Mouse (Mus musculus): ENCODE measurements around the gene Ptk6. TPM values are rescaled to one million over a fixed set of nuclear protein-coding genes. Genes with fewer than 3 reads are reported as not detected.
"Not testable (repeated sequence)": the region's sequence is repeated elsewhere in the genome, so short reads cannot be mapped to it uniquely, and the experiment has no call there.

The Ptk6 gene
- total RNA-seq, 2 experiments from 2014 or later = 0.05 TPM; not detected in 1

DNA sequence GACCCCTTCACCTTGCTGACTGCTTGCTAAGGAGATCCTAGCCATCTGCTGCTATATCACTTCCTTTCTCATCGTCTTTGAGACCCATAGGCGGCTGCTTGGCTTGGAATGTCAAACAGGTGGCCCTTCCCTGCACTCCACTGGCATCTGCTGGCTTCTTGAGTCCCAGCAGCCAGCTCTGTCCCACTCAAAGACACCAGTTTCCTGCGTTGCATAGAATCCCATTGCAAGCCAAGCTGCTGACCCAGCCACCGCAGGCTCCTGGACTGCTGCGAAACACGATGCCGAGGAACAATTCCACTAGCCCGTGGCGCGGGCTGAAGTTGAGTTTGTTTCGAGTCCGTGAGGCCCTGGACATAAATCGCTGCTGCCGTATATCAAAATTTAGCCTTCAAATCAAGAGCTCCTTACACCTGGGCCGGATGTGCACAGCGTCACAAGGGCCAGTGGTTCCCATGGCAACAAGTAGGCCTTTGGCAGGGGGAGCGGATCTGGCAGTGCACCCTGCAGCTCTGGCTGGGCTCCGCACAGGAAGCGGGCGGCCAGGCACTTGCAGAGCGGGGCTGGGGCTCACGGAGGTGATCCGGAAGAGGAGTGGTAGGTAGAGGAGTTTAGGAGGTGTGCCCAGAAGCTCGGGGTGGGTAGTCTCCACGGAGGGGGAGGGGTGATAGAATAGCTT, 17.1 kb upstream of the Ptk6 start, which contains the start of gene Fndc11:
Gene Fndc11, plus strand, starts transcription at position 476 of the 679 bp plus-strand sequence.
- peak; percentile 73 to 75 for DNase-seq
- intact Hi-C loops (cut with DNase I) = loop anchor here (2.0 kb wide), 1 partner anchor 31 kb away; no protein-coding TSS in a partner anchor

DNA sequence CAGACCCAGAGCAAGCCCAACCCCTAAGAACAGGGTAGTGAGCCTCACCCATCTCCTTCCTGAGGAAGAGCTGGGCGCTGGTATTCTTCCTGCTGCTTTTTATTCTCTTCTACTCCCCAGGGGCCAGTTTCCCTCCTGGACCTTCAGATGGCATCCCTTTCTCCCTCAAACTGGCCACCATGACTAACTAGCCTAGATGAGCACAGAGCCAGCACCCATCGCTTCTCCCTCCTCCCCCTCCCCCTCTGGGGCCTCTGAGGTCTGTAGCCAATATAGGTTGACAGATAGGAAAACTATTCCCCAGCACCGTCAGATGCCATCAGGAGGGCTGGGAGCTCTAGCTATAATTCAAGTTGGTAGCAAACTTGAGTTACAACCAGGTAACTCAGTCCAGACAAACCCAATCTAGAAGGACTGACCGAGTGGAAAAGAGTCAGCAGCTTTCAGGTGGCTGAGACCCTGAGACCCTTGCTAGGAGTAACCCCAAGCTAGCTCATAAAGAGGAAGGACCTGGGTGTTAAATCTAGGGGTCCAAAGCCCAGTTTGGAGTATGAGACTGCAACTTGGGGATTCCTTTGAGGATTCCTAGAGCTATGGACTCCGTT, 16.4 kb upstream of the Ptk6 start:
- intact Hi-C loops (cut with DNase I) = loop anchor here (2.0 kb wide), 1 partner anchor 30 kb away; no protein-coding TSS in a partner anchor
- DNase-seq = no peak

DNA sequence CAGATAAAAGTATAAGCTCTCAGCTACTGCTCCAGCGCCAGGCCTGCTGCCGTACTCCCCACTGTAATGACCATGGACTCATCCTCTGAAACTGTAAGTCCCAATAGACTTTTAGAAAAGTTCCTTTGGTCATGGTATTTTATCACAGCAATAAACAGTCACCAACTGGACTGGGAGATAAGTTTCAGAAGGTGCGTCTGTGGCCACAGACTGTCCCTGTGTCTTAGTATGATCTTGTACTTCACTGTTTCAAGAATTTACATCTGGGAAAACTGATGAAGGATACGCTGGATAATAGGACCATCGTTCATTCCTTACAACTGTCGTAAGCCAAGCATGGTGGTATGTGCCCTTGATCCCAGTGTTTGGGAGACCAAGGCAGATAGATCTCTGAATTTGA, 13.4 kb upstream of the Ptk6 start:
- DNase-seq = no peak
- intact Hi-C loops (cut with DNase I) = no loop called here

DNA sequence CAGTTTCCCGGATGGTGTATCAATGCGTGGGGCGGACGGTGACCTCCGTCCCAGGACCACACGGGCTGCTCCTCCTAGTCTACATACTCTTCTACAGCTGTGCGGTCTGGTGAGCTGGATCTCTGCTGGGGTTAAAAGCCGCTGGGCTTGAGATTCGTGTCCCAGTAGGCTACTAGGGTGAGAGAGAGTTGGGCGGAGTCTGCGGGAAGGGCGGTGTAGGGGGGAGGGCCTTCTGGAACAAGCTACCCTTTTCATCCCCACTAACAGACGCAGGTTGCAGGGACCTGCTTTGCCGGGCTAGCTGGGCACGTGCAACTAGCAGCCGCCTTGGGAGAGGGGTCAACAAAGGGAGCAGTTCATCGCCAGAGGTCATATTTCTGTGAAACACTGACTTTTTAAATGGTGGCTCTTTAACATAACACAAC, 10.4 kb upstream of the Ptk6 start, which contains the start of gene Srms:
Gene Srms, minus strand, starts transcription at position 165 of the 425 bp plus-strand sequence.
- intact Hi-C loops (cut with DNase I) = no loop called here
- DNase-seq = peak; percentile 37 to 46

DNA sequence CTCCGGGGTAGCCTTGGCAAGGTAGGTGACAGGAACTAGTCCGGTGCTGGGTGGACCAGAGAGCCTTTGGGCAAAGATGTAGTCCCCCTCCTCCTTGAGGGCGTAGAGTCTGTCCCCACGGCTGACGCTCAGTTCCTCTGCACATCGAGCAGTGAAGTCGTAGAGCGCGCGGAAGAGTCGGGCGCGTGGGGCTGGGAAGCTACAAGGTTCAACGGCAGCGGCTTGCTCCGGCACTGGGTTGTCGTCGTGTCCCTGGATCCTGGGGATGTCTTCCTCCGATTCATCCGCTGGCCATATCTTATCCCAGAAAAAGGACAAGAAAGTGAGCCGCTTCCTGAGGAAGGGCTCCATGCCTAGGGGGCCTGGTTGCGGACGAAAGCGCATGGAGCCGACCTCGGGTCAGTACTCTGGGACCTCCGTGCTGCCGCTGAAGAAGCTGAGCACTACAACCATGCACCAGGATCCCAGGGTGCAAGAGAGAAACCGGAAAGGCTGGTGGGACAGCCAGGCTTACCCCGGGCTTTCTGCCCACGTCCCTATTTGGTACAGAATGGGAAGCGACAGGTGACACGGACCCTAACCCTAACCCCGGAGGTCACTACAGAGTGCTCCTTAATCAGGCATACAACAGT, 9.9 kb upstream of the Ptk6 start:
- no peak for DNase-seq
- intact Hi-C loops (cut with DNase I) = no loop called here

DNA sequence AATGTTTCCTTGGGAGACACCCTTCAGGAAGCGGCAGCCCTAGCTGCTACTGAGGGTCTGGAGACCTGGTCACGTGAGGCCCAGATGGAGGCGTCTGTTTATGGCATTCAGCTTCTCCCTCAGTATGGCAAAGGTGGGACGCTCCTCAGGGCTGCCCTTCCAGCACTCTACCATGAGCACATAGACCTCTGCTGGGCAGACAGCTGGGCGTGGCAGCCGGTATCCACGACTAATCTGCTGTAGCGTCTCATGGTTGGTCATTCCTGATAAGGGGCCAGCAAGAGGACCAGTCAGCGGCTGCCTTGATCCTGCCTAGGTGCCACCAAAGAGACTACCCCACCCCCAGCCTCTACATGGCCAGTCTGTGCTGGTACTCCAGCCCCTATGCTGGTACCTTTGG, 3.5 kb upstream of the Ptk6 start:
- no peak for DNase-seq
- intact Hi-C loops (cut with DNase I) = no loop called here

DNA sequence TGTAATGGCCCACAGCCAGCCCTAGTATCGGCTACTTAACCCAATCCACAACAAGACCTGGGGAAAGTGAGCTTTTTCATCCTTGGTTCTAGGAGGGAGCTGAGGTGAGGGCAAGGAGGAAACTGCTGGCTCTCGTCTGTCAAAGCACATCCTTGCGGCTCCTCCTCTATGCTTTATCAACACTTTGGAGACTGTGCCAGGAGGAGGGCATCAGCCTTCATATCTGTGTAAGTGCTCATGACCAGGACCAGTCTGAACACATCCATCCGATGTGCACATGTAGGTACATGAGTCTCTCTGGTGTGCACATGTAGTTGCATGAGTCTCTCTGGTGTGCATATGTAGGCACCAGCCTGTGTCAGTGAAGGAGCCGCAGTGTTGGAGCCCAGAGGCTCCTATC, 3.1 kb upstream of the Ptk6 start:
- DNase-seq = no peak
- intact Hi-C loops (cut with DNase I) = no loop called here

DNA sequence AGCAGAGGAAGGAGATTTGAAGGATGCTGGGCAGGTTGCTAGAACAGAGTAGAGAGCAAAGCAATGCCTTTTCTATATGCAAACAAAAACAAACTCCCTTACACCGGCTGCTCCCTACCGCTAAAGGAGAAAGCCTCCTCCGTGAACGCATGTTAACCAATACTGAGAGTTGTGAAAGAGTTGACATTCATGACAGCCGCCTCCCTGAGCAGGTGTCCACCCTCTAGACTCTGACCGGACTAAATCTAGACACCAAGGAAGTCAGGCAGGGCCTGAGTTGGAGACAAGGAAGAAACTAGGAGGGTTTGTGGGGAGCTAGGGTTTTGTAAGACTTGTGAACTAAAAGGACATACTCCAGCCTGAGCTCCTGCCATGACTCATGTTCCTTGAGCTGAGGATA, 297 bp upstream of the Ptk6 start:
- intact Hi-C loops (cut with DNase I) = no loop called here
- no peak for DNase-seq

DNA sequence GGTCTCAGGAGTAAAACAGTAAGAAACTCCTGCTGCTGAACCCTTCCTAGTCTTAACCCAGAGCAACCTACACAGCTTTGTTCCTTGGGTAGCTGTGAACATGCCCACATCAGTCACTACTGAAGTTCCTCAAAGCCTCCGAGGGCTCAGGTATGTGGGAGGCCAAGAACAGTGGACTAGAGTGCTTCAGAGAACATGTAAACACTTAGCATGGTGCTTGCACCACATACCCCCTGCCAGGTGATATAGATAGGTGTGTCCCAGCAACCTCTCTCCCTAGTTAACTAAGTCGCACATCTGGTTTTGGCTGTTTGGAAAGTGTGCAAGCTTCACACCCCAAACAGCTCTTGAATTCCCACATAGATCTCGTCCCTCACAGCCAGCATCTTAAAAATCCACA, 983 bp downstream of the Ptk6 start:
- intact Hi-C loops (cut with DNase I) = no loop called here
- DNase-seq = no peak

DNA sequence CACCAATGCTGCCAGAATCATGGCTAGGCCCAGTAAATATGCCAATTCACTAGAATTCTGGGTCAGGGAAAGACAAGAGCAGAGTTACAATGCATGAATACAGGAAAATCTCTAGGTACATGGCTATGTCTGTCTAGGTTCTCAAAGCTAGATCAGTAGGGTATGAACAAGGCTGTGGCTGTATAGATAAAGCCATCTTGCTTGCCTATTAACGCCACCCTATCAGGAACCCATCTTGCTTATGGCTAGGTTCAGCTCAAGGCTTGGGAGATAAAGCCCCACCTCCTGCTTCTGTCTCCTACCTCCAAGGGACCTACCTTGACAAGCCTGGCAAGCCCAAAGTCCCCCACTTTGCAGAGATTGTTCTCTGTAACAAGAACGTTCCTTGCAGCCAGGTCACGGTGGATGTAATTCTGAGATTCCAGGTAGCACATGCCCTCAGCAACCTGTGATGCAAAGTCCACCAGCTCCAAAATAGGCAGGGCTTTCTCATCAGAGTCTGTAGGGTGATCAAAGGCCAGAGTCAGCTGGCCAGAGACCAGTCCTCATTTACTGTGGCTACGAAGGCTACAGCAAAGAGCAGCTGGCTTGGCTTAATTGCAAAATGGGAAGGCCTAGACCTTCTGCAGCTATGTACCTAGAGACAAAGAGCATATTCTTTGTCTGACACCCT, 5.8 kb downstream of the Ptk6 start:
- intact Hi-C loops (cut with DNase I) = no loop called here
- no peak for DNase-seq

DNA sequence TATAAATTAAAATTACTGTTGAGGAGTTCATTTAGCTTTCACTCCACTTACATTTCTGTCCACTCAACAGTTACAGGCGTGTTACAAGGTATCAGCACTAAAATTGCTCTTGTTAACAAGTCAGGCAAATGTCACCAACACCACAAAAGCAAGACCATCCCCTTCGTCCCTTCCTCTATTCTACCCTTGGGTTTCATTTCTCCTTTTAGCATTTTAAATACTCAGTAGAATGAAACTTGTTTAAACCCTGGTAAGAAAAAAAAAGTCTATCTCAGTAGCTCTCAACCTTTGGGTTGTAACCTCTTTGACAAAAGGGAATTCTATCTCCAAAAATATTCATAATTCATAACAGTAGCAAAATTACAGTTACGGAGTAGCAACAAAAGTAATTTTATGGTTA, 9.5 kb downstream of the Ptk6 start:
- intact Hi-C loops (cut with DNase I) = no loop called here
- no peak for DNase-seq

DNA sequence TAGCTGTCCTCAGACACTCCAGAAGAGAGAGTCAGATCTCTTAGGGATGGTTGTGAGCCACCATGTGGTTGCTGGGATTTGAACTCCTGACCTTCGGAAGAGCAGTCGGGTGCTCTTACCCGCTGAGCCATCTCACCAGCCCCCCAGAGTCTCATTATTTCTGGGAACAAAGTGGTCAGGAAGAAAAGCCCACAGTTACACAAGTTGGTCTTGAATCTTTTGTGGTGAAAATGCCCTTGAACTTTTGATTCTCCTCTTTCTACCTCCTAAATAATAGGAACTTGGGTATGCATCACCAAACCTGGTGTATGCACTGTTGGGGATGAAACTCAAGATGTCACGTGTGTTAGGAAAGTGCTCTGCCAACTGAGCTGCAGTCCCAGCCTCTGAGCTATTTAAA, 10.7 kb downstream of the Ptk6 start:
- intact Hi-C loops (cut with DNase I) = no loop called here
- DNase-seq = no peak

DNA sequence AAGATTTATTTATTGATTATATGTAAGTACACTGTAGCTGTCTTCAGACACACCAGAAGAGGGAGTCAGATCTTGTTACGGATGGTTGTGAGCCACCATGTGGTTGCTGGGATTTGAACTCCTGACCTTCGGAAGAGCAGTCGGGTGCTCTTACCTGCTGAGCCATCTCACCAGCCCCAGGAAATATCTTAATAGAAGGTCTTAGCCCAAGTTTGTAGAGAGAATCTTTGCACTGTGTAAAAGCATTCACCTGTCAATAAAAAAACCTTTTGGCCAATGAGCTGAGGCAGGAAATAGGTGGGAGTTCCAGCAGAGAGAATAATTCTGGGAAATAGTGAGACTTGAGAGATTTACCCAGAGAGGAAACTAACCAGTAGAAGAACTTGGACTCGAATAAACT, 11.2 kb downstream of the Ptk6 start:
- intact Hi-C loops (cut with DNase I); DNase-seq: not testable (repeated sequence)

DNA sequence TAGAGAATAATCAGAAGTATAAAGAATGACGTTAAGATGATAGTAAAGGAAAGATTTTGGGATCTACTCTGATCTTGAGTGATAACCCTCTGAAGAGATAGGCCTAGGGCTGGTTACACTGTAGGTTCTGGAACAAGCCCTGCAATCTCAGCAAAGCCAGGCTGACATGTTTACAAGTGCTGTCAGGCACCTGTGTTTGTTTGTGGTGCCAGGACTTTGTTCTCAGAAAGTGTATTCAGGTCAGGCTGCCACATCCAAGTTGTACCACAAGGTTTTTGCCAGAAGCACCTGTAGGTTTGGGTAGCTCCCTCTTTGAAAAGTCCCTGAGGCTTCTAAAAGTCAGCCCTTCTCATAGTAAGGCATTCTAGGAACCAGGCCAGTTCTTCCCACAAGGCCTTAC, 13.3 kb downstream of the Ptk6 start:
- DNase-seq = no peak
- intact Hi-C loops (cut with DNase I) = loop anchor here (2.0 to 5.0 kb wide), 4 partner anchors 29 to 408 kb away; partner anchors contain the start of genes Rtel1 and Samd10

DNA sequence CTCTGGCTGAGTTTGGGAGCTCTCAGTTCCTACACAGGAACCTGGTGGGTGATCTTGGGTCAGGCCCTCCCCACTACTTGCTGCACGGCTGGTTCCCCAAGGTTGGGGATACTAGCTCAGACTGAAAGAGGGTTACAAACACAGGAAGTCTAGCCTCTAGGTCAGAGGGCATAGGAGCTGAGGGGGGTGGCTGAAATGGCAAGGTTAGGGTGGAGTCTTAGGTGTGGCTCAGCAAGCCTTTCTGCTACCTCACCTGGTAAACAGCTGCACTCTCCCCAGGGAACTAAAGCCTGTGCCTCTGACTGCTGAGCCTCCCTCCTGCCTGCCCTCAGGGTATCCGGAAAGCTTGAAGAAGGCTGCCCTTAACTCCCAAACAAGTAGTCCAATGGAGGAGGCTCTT, 13.9 kb downstream of the Ptk6 start:
- intact Hi-C loops (cut with DNase I) = loop anchor here (2.0 to 5.0 kb wide), 4 partner anchors 30 to 409 kb away; partner anchors contain the start of genes Rtel1 and Samd10
- peak in 1 of 2 experiments; percentile 30 for DNase-seq

DNA sequence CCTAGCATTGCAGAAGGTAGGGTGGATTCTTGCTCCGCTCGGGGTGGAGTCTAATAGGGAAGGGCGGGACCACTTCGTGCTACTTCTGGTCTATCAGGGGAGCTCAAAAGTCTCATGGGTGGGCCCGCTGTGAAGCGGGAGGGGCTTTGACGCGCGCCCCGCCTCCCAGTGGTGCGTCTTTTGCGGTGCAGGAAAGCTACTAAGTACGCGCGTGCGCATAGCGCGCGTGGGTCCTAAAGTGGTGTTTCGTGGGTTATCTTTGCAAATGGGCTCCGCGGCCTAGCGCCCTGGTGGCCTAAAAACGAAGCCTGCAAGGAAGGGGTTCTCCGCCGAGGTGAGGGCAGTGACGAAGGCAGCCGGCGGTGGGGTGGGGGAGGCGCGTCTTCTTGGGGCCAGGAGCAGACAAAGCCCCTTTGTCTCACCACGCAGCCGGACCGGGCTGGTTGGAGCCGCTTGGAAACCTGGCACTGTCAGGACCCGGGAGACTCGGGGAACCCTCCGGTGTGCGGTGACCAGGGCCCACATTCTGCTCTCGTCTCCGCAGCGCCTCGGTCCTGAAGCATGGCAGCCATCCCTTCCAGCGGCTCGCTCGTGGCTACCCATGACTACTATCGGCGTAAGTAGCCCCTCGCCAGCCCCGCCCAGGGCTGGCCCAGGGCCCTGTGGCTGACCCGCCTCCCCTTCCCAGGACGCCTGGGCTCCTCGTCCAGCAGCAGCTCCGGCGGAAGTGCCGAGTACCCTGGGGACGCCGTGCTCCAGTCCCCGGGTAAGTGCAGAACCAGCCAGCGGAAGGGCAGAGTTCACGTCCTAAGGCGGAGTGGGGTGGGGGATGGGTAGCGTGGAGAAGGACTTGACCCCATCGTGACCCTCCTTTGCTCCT, 15.2 kb downstream of the Ptk6 start, which contains the start of gene Ppdpf:
Gene Ppdpf, plus strand, starts transcription at position 127 of the 880 bp plus-strand sequence.
- intact Hi-C loops (cut with DNase I) = loop anchor here (2.0 to 5.0 kb wide), 3 partner anchors 101 to 410 kb away; partner anchors contain the start of genes Gmeb2, Rtel1 and Samd10

DNA sequence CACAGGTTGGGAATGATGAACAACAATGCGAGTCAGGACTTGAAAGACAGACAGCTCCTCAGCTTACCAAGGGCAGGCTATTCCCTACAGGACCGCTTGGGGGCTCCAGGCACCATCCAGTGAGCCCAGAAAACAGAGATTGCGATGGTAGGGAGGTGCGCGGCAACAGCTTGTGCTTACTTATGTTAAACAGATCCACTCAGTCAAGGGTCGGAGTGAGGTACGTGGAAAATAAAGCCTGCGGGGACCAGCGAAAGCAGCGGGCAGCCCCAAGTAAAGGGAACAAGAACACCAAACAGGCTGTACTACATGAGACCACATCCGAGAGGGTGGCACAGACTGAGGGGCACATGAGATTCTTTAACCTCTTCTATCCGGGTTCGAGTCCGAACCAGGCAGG, 16.0 kb downstream of the Ptk6 start:
- intact Hi-C loops (cut with DNase I) = loop anchor here (1.0 to 5.0 kb wide), 4 partner anchors 102 to 411 kb away; partner anchors contain the start of genes Gmeb2, Rtel1 and Samd10
- peak; percentile 85 to 86 for DNase-seq

More for the DNA sequence above, 15.2 kb downstream of the Ptk6 start, which contains the start of gene Ppdpf:
- DNase-seq = peak; percentile 91 to 92

DNA sequence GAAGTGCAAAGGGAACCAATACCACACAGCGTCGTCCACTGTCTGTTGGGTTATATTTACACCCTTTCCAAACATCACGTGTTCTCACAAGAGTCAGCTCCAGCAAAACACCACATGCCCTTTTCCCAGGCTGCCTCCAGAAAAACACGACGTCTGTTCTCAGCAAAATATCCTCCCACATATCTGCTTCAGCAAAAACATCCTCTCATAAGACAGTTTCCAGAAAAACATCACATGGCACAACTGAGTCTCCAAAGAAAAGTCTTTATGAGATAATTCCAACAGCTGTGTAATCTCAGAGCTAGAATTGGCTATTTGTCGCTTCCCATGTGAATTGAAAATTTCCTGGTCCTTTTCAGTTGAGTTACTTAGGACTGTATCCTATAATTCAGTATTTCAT, 21.7 kb downstream of the Ptk6 start:
- peak in 1 of 2 experiments; percentile 21 for DNase-seq
- intact Hi-C loops (cut with DNase I) = no loop called here

DNA sequence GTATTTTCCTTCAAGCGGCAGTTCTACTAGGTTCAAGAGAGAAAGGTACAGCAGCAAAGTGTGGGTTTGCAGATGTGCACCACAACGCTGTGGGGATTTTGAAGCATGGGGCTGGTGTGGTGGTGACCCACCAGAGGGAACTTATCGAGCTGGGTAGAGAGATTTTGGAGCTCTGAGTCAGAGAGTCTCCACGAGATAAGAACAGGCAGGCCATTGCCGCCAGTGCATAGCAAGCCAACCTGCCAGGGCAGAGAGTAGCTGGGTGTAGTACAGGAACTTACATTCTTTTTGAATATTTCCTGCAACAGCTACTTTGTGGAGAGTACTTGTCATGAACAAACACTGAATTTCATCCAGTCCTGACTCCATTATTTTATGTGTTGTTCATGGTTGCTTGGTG, 24.1 kb downstream of the Ptk6 start:
- DNase-seq = no peak
- intact Hi-C loops (cut with DNase I) = no loop called here

DNA sequence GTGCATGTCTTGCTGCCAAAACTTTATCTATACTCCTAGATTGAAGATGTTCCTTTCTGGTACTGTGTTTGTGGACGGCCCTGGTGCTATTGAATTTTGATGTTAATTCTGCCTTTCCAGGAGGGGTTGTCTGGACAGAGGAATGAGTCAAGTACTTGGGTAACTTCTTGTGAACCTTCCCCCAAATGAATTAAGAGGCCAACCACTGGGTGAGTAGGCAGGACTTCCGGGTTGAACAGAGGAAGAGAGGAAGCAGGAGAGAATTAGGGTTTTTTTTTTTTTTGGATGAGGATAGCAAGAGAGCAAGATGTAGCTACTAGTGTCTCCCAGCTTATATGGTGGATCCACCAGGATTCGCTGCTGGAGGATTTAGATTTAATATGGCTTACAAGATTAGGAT, 24.6 kb downstream of the Ptk6 start:
- no peak for DNase-seq
- intact Hi-C loops (cut with DNase I) = no loop called here
